Mouse (Mus musculus) liver, embryonic 14.5 days (tissue): ENCODE measurements around the gene Ebp. TPM values are rescaled to one million over a fixed set of nuclear protein-coding genes. Genes with fewer than 3 reads are reported as not detected.

Experiments
- ATAC-seq: fragments of 200-750 bp; cut with Nextera tagmentation; 2 replicates; pipeline ENCODE4 v1.8.0; 2017; ENCODE audit warnings: moderate number of reproducible peaks, mild to moderate bottlenecking, moderate library complexity; ENCODE audit not compliant: insufficient read depth
- DNase-seq, 3 experiments: peaks; one replicate each; pipeline ENCODE4 v3.0.0-alpha.2; 2012 to 2013; ENCODE audit warnings: low read depth in 3 of 3, low spot score in 3 of 3
- H3K27ac ChIP-seq: fragments of 300-500 bp; sonication (generic); 2 replicates; pipeline ENCODE4 v1.5.1; 2014; ENCODE audit warnings: moderate library complexity, mild to moderate bottlenecking, control low read depth, inconsistent platforms
- H3K27me3 ChIP-seq: fragments of 300-500 bp; sonication (generic); 2 replicates; pipeline ENCODE4 v1.6.1; 2014; ENCODE audit warnings: mild to moderate bottlenecking, low read length, moderate library complexity; ENCODE audit not compliant: control insufficient read depth, insufficient read depth
- H3K36me3 ChIP-seq: fragments of 300-500 bp; sonication (generic); replicated peaks from 2 replicates; pipeline ENCODE4 v1.6.1; 2014; ENCODE audit warnings: low read depth; ENCODE audit not compliant: control insufficient read depth, insufficient read depth
- H3K4me1 ChIP-seq, 2 experiments: fragments of 200-500 bp in 1 of 2; fragments of 300-500 bp in 1 of 2; sonication (generic) in 1 of 2; replicated peaks; 2 replicates each; pipeline ENCODE4 v1.6.1; 2012 to 2014; ENCODE audit warnings: antibody characterized with exemption in 1 of 2, inconsistent platforms in 1 of 2, low read length in 1 of 2; ENCODE audit not compliant: control insufficient read depth in 2 of 2, insufficient read depth in 2 of 2
- H3K4me2 ChIP-seq: fragments of 300-500 bp; sonication (generic); 2 replicates; pipeline ENCODE4 v1.6.1; 2014; ENCODE audit warnings: low read depth, mild to moderate bottlenecking, control low read depth, moderate library complexity
- H3K4me3 ChIP-seq, 2 experiments: fragments of 200-500 bp in 1 of 2; fragments of 300-500 bp in 1 of 2; sonication (generic) in 1 of 2; 2 replicates each; pipeline ENCODE4 v1.5.1; 2012 to 2014; ENCODE audit warnings: low read depth in 2 of 2, low read length in 2 of 2, mild to moderate bottlenecking in 2 of 2, control low read depth in 1 of 2, inconsistent platforms in 1 of 2, moderate library complexity in 1 of 2; ENCODE audit not compliant: insufficient read depth in 1 of 2
- H3K9ac ChIP-seq: fragments of 300-500 bp; sonication (generic); replicated peaks from 2 replicates; pipeline ENCODE4 v1.6.1; 2014; ENCODE audit warnings: mild to moderate bottlenecking, control low read depth, moderate library complexity
- H3K9me3 ChIP-seq: fragments of 300-500 bp; sonication (generic); 2 replicates; pipeline ENCODE4 v1.6.1; 2016; ENCODE audit warnings: low read length, mixed read lengths; ENCODE audit not compliant: control insufficient read depth
- CTCF ChIP-seq: IDR thresholded peaks from 2 replicates; pipeline ENCODE4 v1.5.1; 2016; ENCODE audit warnings: antibody characterized with exemption, low read depth, control low read depth
- EP300 ChIP-seq: IDR thresholded peaks from 2 replicates; pipeline ENCODE4 v1.6.1; 2016; ENCODE audit warnings: antibody characterized with exemption, low read depth
- WGBS: fragments of 180-500 bp; shearing (Covaris S2); extraction: QIAGEN DNeasy Blood & Tissue Kit; methylation state at CpG from one replicate; pipeline ENCODE4 v1.1.7; 2014; ENCODE audit not compliant: insufficient replicate concordance; 5-methylcytosine and 5-hydroxymethylcytosine counted together
- polyA plus RNA-seq, 2 experiments: library from polyadenylated mRNA; depleted of rRNA in 1 of 2; stranded (reverse) in 1 of 2; unstranded in 1 of 2; fragments of >200 nt; fragmentation: Nextera tagmentation in 1 of 2; extraction: Ambion mirVana in 1 of 2; gene quantifications; 2 replicates each; pipeline versions ENCODE4 v1.2.1 to v1.2.3; 2012 to 2014

Gene Ebp
- polyA plus RNA-seq, 2 experiments, result 29.3 to 69.6 TPM

DNA sequence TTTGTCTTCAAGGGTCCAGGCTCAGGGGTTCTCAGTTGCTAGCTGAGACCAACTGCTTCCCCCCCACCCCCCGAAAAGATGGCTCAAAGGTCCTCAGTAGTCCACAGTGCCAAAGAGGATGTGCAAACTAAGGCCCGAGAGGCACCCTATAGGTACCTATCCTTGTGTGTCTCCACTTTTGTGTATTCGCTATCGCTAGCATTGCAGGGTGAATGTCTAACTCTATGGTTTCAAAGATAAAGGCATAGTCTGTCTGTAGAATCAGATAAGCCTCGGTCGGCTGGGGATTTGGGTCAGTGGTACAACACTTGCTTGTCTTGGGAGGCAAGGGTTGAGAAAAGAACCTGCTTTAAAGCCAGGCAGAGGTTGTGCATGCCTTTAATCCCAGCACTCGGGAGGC lies 30.2 kb upstream of the Ebp start:
- no peaks in the 10 kb centered on the region for H3K36me3 ChIP-seq
- WGBS, result 39% methylated on average over 7 of the region's 7 CpGs
- DNase-seq, result no peak
- no peak for ATAC-seq
- H3K4me1 ChIP-seq, result peaks cover 0 to 4% of the 10 kb centered on the region in 2 experiments; a peak in 2 of 4 replicates
- no peak overlapping the region for H3K27ac ChIP-seq
- no peaks in the 10 kb centered on the region for H3K27me3 ChIP-seq
- no peaks in the 10 kb centered on the region for H3K9me3 ChIP-seq
- no peak overlapping the region for H3K4me3 ChIP-seq
- H3K4me2 ChIP-seq, result no peak overlapping the region
- TF ChIP-seq CTCF, result no peak
- no peak for TF ChIP-seq EP300
- H3K9ac ChIP-seq, result no peak overlapping the region

DNA sequence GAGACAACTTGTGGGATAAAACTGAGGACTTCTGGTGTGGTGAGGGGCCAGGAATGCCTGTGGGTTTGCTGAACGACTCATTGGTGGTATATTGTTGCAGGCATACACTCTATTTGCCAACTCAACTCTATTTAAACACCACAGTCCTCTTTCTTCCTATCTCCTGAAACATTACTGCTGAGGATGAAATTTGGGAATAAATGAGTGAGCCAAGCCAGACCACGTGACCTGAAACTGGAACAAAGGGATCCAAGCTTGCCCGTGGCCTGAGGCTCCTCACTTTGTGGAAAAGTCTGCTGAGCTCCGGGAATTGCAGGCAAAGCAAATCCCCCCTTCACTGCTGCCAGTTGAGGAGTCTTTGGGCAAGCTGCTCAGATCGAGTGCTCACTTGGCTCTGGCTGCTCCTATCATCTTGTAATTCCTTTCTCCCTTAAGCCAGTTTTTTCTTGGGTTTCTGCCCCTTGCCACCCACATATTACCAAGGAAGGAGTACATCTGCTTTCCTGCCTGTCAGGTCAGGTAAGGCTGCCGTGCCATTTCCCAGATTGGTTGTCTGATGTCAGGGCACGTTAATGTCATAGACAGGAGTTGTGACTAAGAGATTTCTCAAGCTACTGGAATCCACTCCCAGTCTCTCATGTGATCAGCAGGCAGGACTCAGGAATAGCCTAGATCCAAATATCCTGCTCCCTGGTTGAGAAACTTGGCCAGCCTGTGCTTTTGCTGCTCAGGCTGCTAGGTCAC lies 29.5 kb upstream of the Ebp start:
- ATAC-seq, result no peak
- H3K4me3 ChIP-seq, result no peak overlapping the region
- no peak overlapping the region for H3K27ac ChIP-seq
- no peak overlapping the region for H3K9ac ChIP-seq
- WGBS, result 46% methylated on average over 7 of the region's 7 CpGs
- no peak overlapping the region for H3K4me2 ChIP-seq
- no peaks in the 10 kb centered on the region for H3K9me3 ChIP-seq
- no peaks in the 10 kb centered on the region for H3K36me3 ChIP-seq
- TF ChIP-seq CTCF (no peak), EP300 (no peak)
- DNase-seq, result no peak
- peaks cover 0 to 4% of the 10 kb centered on the region in 2 experiments; a peak in 2 of 4 replicates for H3K4me1 ChIP-seq
- no peaks in the 10 kb centered on the region for H3K27me3 ChIP-seq

DNA sequence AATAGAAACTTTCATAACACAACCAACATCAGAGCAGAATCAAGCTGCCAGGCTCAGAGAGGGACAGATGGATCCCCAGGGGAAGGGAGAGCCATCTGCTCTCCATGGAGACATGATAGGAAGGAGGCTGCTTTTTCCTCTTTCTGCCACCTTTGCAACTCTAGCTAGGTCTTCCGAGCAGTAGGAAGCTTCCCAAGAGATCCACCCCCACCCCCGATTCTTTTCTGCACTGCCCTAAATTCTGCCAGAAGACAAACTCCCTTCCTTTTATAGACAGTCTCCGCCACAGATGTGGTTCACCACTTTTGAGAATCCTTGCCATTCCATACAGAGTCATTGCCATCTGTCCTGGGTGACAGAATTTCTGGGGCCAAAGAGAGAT lies 29.0 kb upstream of the Ebp start:
- Histone ChIP-seq H3K4me3 (no peak overlapping the region), H3K9me3 (no peaks in the 10 kb centered on the region), H3K4me1 (peaks cover 0 to 4% of the 10 kb centered on the region in 2 experiments; a peak in 2 of 4 replicates), H3K27me3 (no peaks in the 10 kb centered on the region), H3K4me2 (no peak overlapping the region), H3K36me3 (no peaks in the 10 kb centered on the region), H3K27ac (no peak overlapping the region), H3K9ac (no peak overlapping the region)
- TF ChIP-seq CTCF, result no peak
- no peak for TF ChIP-seq EP300
- DNase-seq (no peak), ATAC-seq (no peak)
- 36% methylated on average over 3 of the region's 3 CpGs for WGBS

DNA sequence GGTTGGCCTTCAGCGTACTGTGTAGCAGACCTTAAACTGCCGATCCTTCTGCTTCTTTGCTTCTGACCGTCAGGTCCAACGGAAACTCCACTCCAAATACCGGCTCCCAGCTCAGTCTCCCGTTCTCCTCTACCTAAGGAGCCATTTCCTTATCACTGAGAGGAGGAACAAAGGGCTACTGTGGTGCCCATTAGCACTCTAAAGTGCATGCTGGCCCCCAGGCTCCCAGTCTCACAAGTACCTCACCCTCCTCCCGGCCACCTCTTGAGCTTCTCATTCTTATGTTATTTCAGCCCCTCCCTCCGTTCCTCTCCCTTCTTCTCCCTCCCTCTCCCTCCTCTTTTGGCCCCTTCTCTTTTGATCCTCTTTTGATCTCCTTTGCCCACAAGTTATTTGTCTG lies 26.3 kb upstream of the Ebp start:
- WGBS, result 30% methylated on average over 8 of the region's 8 CpGs
- no peak for TF ChIP-seq EP300
- TF ChIP-seq CTCF, result no peak

DNA sequence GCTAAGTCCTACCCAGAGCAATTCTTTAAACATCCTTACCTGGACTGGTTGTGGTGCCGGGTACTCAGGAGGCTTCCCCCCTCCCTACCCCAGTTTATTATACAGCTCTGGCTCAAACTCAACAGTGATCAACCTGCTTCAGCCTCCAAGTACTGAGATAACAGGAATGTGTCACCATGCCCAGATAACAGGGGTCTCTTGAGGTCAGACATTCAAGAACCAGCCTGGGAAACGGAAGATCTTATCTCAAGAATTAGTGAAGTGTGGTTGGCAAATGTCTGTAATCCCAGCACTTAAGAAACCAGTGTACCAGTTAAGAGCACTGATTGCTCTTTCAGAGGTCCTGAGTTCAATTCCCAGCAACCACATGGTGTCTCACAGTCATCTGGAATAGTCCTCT lies 24.8 kb upstream of the Ebp start:
- Histone ChIP-seq H3K9me3 (no peaks in the 10 kb centered on the region), H3K36me3 (no peaks in the 10 kb centered on the region), H3K4me2 (no peak overlapping the region), H3K27me3 (no peaks in the 10 kb centered on the region), H3K9ac (no peak overlapping the region), H3K4me1 (peaks cover 0 to 2% of the 10 kb centered on the region in 2 experiments; a peak in 2 of 4 replicates), H3K4me3 (no peak overlapping the region), H3K27ac (no peak overlapping the region)
- TF ChIP-seq EP300 (no peak), CTCF (no peak)
- WGBS, result 25% methylated on average over 2 of the region's 2 CpGs
- no peak for DNase-seq
- ATAC-seq, result no peak

More for the DNA sequence above, 26.3 kb upstream of the Ebp start:
- H3K4me3 ChIP-seq, result no peak overlapping the region
- no peak for ATAC-seq
- no peaks in the 10 kb centered on the region for H3K9me3 ChIP-seq
- no peaks in the 10 kb centered on the region for H3K27me3 ChIP-seq
- H3K4me1 ChIP-seq, result peaks cover 0 to 4% of the 10 kb centered on the region in 2 experiments; a peak in 2 of 4 replicates
- DNase-seq, result no peak
- no peak overlapping the region for H3K4me2 ChIP-seq
- H3K9ac ChIP-seq, result no peak overlapping the region
- no peaks in the 10 kb centered on the region for H3K36me3 ChIP-seq
- H3K27ac ChIP-seq, result no peak overlapping the region
